Mouse (Mus musculus) forebrain, embryonic 10.5 days (tissue): ENCODE measurements around the gene Adamts18. TPM values are rescaled to one million over a fixed set of nuclear protein-coding genes. Genes with fewer than 3 reads are reported as not detected.

Source experiments
- DNase-seq: peaks from one replicate; pipeline ENCODE4 v3.0.0-alpha.2; 2017; ENCODE audit warnings: low spot score; ENCODE audit errors: extremely low spot score
- H3K27ac ChIP-seq: fragments of 300-500 bp; sonication (generic); 2 replicates; pipeline ENCODE4 v1.5.1; 2016; ENCODE audit warnings: mild to moderate bottlenecking
- H3K27me3 ChIP-seq: fragments of 300-500 bp; sonication (generic); 2 replicates; pipeline ENCODE4 v1.6.1; 2016; ENCODE audit warnings: mild to moderate bottlenecking; ENCODE audit not compliant: poor library complexity, severe bottlenecking
- H3K36me3 ChIP-seq: fragments of 300-500 bp; sonication (generic); replicated peaks from 2 replicates; pipeline ENCODE4 v1.6.1; 2016; ENCODE audit warnings: mild to moderate bottlenecking, moderate library complexity
- H3K4me1 ChIP-seq: fragments of 300-500 bp; sonication (generic); 2 replicates; pipeline ENCODE4 v1.6.1; 2016
- H3K4me3 ChIP-seq: fragments of 300-500 bp; sonication (generic); 2 replicates; pipeline ENCODE4 v1.5.1; 2016; ENCODE audit warnings: mild to moderate bottlenecking, moderate library complexity
- H3K9me3 ChIP-seq: fragments of 300-500 bp; sonication (generic); 2 replicates; pipeline ENCODE4 v1.6.1; 2016; ENCODE audit warnings: mild to moderate bottlenecking, moderate library complexity
- WGBS: fragments of 180-500 bp; shearing (Covaris S2); methylation state at CpG from one replicate; pipeline ENCODE4 v1.1.7; 2016; 5-methylcytosine and 5-hydroxymethylcytosine counted together
- polyA plus RNA-seq: library from polyadenylated mRNA; unstranded; fragments of >200 nt; fragmentation: Nextera tagmentation; extraction: Ambion mirVana; gene quantifications from 2 replicates; pipeline ENCODE4 v1.2.1, GENCODE M21; 2016

Adamts18 gene
- polyA plus RNA-seq, 1 experiment from 2014 or later: 1.6 TPM

DNA sequence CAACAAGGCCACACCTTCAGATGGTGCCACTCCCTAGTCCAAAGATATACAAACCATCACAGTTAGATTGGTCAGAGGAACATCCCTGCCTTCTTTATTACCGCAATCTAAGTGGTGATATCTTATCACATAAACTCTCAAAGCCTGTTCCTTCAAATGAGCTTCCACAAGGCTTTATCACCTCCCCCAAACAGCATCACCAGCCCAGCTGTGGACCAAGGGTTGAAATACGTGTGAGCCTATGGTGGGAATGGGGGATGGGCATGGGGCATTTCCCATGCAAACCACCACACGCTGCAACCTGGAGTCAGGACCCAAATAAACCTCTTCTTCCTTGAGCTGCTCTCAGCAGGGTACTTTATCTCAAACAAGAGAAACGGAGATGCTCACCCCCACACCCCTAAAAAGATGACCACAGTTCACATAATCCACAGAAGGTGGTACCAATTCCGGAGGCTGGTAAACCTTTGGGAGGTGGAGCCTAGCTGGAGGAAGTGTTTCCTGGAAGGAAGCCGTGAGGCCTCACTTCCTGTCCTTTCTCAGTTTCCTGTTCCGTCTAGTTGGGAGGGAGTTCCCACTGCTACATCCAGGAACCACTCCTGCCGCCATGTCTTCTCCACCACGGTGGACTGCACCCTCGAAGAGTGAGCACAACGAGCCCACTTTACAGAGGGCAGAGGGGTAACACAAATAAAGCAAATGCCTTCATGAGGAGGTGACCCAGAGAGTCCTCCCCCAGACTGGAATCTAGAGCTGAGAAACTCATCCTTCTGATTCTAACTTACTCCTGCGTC, 11.5 kb upstream of the Adamts18 start:
- DNase-seq: no peak
- 91% methylated on average over 12 of the region's 12 CpGs for WGBS
- no peak overlapping the region for H3K27ac ChIP-seq
- no peaks in the 10 kb centered on the region for H3K9me3 ChIP-seq
- no peak overlapping the region for H3K4me3 ChIP-seq
- H3K36me3 ChIP-seq: no peaks in the 10 kb centered on the region
- H3K27me3 ChIP-seq: no peaks in the 10 kb centered on the region
- H3K4me1 ChIP-seq: no peaks in the 10 kb centered on the region

DNA sequence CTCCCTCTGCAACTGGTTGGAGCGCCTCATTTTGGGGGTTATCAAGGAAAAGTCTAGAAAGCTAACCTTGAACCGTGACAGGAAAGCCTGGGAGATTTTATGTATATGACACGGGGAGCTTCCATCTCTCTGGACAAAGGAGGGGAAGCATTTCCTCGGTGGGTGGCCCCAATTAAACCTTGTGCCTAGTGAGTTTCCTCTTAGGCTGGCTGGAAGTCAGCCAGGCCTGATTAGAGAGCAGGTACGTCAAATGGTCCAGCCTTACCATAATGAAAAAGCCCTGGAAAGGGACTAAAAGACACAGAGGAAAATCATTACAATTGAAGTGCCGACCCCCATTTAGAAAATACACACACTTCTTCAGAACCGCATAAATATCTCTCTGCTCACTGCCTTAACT, 10.3 kb upstream of the Adamts18 start:
- no peak overlapping the region for H3K27ac ChIP-seq
- H3K9me3 ChIP-seq: no peaks in the 10 kb centered on the region
- no peaks in the 10 kb centered on the region for H3K36me3 ChIP-seq
- H3K27me3 ChIP-seq: no peaks in the 10 kb centered on the region
- WGBS: 66% methylated on average over 7 of the region's 7 CpGs
- no peak for DNase-seq
- H3K4me3 ChIP-seq: no peak overlapping the region
- H3K4me1 ChIP-seq: no peaks in the 10 kb centered on the region

DNA sequence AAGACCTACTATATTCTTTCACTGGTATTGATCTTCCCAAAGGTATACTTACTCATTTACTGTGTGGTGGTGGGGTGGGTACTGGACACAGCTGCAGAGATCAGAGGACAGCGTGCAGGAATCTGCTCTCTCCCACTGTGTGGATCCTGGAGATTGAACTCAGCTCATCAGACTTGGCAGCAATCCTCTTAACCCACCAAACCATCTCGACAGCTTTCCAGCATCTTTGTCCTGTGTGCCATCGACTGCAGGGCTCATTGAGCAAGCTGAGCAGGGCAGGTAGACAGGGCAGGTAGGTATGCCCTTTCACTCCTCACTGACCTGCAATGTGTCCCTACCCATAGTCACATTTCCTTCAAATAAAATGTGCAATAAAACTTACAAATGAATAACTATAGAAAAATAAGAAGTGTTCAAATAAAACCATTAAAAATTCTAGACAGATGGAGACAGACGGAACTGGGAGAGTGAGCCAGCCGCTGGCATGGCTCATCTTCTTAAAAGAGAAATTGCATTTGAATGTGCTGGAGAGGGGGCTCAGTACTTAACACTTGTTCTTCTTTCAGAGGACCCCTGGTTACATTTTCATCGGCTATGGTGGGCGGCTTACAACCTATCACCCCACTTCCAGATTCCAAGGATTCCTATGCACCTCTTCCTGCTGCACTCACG, 6.2 kb upstream of the Adamts18 start:
- H3K4me3 ChIP-seq: no peak overlapping the region
- WGBS: 84% methylated on average over 8 of the region's 8 CpGs
- no peak overlapping the region for H3K27ac ChIP-seq

DNA sequence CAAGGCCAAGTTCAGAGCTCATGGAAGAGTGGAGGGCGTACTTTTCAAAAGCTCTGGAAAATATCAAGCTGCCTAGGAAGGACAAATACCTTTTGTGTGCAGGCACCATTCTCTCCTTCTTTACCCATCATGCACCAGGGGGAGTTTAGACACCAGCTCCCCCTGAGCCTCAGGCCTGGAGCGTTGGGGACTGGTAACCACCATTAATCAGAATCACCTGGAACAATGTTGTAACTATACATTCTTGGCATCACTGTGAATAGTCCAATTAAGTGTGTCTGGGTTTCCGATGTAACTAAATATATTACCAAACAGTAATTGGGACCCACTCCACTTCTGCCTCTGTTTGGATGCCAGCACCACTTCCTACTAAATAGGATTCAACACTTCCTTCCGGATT, 5.2 kb upstream of the Adamts18 start:
- Histone ChIP-seq H3K36me3 (no peaks in the 10 kb centered on the region), H3K4me1 (peaks cover 5% of the 10 kb centered on the region), H3K9me3 (peaks cover 5% of the 10 kb centered on the region; the same call in 1 of the 2 replicates), H3K4me3 (no peak overlapping the region), H3K27me3 (peaks cover 29% of the 10 kb centered on the region), H3K27ac (no peak overlapping the region)
- WGBS: 79% methylated on average over 4 of the region's 4 CpGs
- DNase-seq: no peak

More for the DNA sequence above, 6.2 kb upstream of the Adamts18 start:
- Histone ChIP-seq H3K9me3 (peaks cover 5% of the 10 kb centered on the region; the same call in 1 of the 2 replicates), H3K36me3 (no peaks in the 10 kb centered on the region), H3K27me3 (peaks cover 19% of the 10 kb centered on the region), H3K4me1 (no peaks in the 10 kb centered on the region)
- no peak for DNase-seq

DNA sequence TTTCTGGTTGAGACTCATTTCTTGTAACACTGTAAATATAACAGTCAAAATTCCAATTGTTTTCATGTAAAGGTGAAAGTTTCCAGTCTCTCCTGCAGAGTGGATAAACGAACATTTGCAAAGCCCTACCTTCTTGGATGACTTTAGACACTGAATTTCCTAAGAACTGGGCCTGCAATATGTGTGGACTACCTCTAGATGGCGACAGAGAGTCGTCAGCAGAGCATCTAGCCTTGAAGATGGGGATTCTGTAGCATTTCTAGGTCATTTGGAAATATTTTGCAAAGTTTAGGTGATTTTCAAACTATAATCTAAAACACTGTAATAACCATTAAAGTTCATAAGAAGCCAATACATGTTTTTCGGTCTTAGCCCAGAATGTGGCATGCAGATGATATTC, 3.1 kb upstream of the Adamts18 start:
- Histone ChIP-seq H3K27me3 (peaks cover 50% of the 10 kb centered on the region), H3K4me3 (no peak overlapping the region), H3K27ac (no peak overlapping the region), H3K9me3 (peaks cover 5% of the 10 kb centered on the region; the same call in 1 of the 2 replicates), H3K36me3 (no peaks in the 10 kb centered on the region), H3K4me1 (peaks cover 25% of the 10 kb centered on the region)
- no peak for DNase-seq
- 43% methylated on average over 4 of the region's 4 CpGs for WGBS

DNA sequence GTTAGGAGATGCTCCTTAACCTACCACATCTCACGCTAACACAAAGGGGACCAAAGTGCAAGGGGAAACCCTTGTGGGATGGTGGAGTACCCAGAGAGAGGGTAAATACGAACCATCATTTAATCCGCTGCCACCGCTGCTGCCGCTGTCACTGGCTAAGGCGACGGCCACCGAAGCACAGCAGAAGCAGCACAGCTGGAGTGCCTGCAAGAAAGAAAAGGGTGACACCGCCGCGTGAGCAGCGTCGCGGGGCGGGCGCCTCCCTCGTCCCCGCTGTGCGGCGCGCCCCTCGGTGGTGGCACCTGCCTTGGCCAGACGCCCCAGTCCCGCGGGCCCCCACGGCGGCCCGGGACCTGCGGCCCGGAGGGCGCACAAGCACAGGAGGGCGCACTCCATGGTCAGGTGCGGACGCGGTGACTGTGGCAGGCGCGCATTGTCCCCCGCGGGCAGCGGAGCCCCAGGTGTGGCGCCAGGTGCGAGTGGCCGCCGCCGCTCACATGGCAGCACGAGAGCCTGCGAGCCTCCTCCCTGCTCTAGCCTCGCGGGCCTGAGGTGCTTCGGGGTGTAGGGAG, 371 bp downstream of the Adamts18 start:
- H3K27me3 ChIP-seq: peaks cover 58% of the 10 kb centered on the region
- peaks cover 5% of the 10 kb centered on the region; the same call in 1 of the 2 replicates for H3K9me3 ChIP-seq
- WGBS: under 1% methylated on average over 50 of the region's 50 CpGs
- H3K27ac ChIP-seq: peak overlapping the region; percentile 83
- H3K36me3 ChIP-seq: no peaks in the 10 kb centered on the region
- peak; percentile 29 for DNase-seq
- peak overlapping the region; percentile 74 for H3K4me3 ChIP-seq
- H3K4me1 ChIP-seq: peaks cover 53% of the 10 kb centered on the region

DNA sequence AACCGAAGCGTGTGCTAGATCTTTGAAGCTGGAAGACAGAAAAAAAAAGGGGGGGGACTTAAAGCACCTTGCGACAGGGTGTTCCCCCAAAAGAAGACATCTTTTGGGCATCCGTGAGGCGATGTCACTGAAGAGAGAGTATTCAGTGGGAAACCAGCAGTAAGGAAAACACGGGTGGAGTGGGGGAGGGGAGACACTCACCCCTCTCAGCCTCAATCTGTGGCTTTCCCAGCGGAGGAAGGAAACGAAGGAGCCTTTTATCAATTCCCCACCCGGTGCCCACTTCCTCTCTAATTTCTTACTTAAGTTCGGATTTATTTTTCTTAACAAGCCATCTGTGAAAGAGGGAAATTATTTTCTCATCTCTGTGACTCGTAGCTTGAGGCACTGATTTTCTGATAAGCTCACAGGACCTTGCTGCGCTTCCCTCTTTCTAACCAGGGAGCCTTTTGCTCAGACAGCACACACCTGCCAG, 895 bp downstream of the Adamts18 start:
- Histone ChIP-seq H3K27ac (peak overlapping the region; percentile 83; the same call in 1 of the 2 replicates), H3K36me3 (no peaks in the 10 kb centered on the region), H3K4me1 (peaks cover 53% of the 10 kb centered on the region), H3K27me3 (peaks cover 64% of the 10 kb centered on the region), H3K4me3 (peak overlapping the region; percentile 74), H3K9me3 (peaks cover 5% of the 10 kb centered on the region; the same call in 1 of the 2 replicates)
- DNase-seq: no peak
- 17% methylated on average over 12 of the region's 12 CpGs for WGBS

DNA sequence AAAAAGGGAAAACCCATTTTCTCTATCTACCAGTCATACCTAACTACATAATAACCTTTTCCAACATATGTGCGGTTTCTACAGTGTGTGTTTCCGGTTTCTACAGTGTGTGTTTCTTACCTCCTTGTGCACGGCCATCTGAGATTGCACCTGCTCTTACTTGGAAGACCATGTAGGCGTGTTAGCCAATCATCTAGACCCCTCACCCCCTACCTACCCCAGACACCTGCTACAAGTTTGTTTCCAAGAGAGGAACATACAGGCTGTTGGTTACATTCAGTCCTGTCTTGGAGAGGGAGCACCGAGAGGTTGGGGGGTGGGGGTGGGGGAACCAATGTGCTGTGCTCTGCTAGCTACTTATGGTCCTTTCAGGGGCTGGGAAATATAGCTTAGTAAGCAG, 1.9 kb downstream of the Adamts18 start:
- Histone ChIP-seq H3K4me1 (peaks cover 53% of the 10 kb centered on the region), H3K27ac (no peak overlapping the region), H3K27me3 (peaks cover 65% of the 10 kb centered on the region), H3K36me3 (no peaks in the 10 kb centered on the region), H3K9me3 (peaks cover 4% of the 10 kb centered on the region; the same call in 1 of the 2 replicates), H3K4me3 (no peak overlapping the region)
- WGBS: 81% methylated on average over 5 of the region's 5 CpGs
- no peak for DNase-seq

DNA sequence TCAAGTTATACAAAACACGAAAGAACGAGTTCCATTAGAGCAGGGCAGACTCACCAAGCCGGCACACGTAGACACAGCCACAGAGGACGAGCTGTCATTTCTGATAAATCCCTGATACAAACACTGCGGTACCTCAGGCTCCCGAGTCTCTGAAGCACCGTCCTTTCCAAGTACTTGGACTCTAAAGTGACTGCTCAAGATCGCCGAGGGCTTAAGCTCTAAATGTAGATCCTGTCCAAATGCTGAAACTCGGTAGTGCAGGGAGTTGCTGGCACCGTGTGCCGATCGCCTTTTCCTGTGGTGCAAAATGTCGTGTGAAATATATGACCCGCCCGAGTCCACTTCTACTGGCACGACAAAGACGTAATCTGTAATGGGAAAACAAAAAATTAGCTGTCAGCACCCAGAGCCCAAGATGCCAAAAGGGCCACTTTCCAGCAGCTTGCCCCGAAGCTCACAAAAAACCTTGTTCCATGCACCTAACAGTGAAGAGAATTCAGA, 3.7 kb downstream of the Adamts18 start:
- H3K27ac ChIP-seq: no peak overlapping the region
- H3K27me3 ChIP-seq: peaks cover 47% of the 10 kb centered on the region
- H3K36me3 ChIP-seq: no peaks in the 10 kb centered on the region
- no peak overlapping the region for H3K4me3 ChIP-seq
- WGBS: 75% methylated on average over 20 of the region's 20 CpGs
- H3K4me1 ChIP-seq: peaks cover 53% of the 10 kb centered on the region
- no peak for DNase-seq
- H3K9me3 ChIP-seq: no peaks in the 10 kb centered on the region

DNA sequence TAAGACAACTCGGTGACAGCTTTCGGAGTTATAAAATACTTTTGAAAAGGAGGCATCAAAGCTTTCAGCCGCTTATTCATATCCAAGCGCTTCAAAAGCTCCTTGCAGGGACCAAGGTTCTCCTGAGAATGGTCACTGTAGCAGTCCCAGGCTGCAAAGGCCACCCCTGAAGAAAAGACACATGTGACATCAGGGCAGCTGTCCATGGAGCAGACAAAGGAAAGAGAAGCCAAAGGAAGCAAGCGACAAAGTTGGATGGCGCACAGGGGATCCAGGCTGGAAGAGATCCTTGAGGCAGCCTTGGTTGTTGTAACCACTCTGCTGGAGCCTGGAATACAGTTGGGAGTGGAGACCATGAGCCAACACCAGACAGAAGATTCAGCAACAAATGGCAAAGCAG, 10.3 kb downstream of the Adamts18 start:
- H3K36me3 ChIP-seq: no peaks in the 10 kb centered on the region
- no peaks in the 10 kb centered on the region for H3K9me3 ChIP-seq
- no peak overlapping the region for H3K27ac ChIP-seq
- WGBS: 78% methylated on average over 6 of the region's 6 CpGs
- no peak overlapping the region for H3K4me3 ChIP-seq
- DNase-seq: no peak
- peaks cover 7% of the 10 kb centered on the region for H3K27me3 ChIP-seq
- H3K4me1 ChIP-seq: peaks cover 18% of the 10 kb centered on the region

DNA sequence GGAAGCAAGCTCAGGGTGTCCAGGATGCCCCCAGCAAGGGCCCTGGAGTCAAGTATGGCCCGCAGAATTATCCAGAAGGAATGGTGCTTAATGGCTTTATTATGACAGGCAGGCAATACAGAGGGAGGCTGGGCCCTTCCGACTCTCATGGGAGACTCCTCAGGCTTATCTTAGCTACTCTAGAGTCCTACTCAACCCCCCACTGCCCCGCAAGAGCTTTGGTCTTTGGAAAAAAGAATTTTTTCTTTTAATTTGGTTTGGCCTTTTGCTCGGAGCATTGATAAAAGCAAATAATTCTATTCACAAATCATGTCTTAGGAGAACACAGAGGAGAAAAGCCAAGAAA, 11.0 kb downstream of the Adamts18 start:
- DNase-seq: no peak
- 67% methylated on average over 4 of the region's 4 CpGs for WGBS
- Histone ChIP-seq H3K4me1 (peaks cover 18% of the 10 kb centered on the region), H3K27ac (no peak overlapping the region), H3K36me3 (no peaks in the 10 kb centered on the region), H3K27me3 (0 out of 2 replicates have a peak, but pooled peaks cover under 1% of the 10 kb centered on the region), H3K9me3 (no peaks in the 10 kb centered on the region), H3K4me3 (no peak overlapping the region)

DNA sequence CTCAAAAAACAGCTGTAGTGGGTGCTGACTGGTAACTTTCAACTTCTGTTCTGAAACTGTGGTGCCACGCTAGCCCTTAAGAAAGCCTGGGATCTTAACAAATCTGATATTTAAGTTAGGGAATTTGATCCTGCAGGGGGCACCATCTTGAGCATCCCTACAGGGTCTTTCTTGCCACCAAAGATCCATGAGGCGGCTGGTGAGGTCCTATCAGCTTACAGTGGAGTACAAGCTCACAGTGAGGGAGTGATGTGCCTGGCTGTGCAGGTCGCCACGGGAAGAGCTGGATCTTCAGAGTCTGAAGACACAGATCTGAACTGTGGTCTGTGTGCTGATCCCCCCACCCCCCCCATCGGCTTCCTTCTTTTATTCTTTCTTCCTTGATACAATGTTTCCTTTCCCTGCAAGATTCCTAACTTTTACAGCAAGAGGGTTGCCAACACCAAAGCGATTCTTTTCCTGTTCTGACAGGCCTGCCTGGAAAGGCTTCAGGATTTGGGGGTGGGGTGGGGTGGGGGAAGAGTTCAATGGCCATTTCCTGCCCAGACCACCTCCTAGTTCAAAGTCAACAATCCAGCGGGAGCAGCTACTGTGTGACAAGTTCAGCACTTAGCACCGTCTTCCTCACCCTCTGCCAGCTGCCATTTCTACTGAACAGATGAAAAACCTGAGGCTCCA, 11.5 kb downstream of the Adamts18 start:
- Histone ChIP-seq H3K27ac (no peak overlapping the region), H3K27me3 (no peaks in the 10 kb centered on the region), H3K36me3 (no peaks in the 10 kb centered on the region), H3K4me3 (no peak overlapping the region), H3K4me1 (peaks cover 18% of the 10 kb centered on the region), H3K9me3 (no peaks in the 10 kb centered on the region)
- WGBS: 71% methylated on average over 8 of the region's 8 CpGs
- DNase-seq: no peak
